Mouse (Mus musculus) heart, postnatal 10 days (tissue): ENCODE measurements around the gene Scap. TPM values are rescaled to one million over a fixed set of nuclear protein-coding genes. Genes with fewer than 3 reads are reported as not detected.

Source experiments
- DNase-seq, 2 experiments: peaks; one replicate each; pipeline ENCODE4 v3.0.0; 2021
- intact Hi-C: fragments of 180-260 bp; cut with DNase I; formaldehyde crosslinking; loops from one replicate; pipeline ENCODE4 v1.15.1; 2025
- total RNA-seq, 2 experiments: library from RNA; stranded (reverse); gene quantifications; 2 replicates each; pipeline ENCODE4 v1.2.3; 2021

Gene Scap
- total RNA-seq = 10 to 100 TPM; 31.3 to 32.1 TPM

DNA sequence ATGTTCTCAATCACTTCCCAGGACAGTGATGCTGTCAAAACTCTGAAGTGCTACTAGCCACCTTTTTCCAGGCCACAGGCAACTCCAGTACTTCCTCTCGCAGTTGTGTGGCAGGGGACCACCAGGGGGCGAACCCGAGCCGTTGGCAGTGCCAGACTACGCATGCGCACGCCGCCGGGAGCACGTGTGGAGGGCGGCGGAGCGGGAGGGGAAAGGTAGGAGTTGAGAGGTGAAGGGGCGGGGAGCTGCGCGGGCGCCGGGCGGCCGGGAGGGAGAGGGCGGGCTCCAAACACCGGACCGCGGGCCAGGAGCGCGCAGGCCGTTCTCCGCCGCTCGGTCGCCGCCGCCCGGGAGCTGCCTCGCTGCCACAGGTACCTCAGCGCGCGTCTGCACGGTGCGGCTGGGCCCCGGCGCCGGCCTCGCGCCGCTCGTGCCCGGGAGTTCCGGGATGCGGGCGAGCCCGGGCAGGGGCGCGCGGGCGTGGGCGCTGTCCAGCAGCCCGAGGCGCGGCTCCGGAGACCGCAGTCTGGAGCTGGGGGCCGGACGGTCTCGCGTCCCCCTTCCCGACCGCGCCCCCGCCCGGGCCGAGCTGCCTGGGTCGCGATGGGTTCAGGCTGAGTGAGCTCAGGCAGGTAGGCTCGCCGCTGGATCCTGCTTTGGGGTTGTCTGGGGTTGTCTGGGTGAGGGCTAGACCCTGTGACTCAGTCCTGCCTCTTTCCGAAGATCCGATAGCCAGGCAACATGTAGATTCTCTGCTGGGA is at the start of gene Scap:
TSS of gene Scap (plus strand) at position 154 of the 761 bp plus-strand sequence.
- intact Hi-C loops = loop anchor here (5.0 kb wide), 1 partner anchor 74 kb away; the partner anchor contains the start of gene Ptpn23
- peak; percentile 97 to 98 for DNase-seq

DNA sequence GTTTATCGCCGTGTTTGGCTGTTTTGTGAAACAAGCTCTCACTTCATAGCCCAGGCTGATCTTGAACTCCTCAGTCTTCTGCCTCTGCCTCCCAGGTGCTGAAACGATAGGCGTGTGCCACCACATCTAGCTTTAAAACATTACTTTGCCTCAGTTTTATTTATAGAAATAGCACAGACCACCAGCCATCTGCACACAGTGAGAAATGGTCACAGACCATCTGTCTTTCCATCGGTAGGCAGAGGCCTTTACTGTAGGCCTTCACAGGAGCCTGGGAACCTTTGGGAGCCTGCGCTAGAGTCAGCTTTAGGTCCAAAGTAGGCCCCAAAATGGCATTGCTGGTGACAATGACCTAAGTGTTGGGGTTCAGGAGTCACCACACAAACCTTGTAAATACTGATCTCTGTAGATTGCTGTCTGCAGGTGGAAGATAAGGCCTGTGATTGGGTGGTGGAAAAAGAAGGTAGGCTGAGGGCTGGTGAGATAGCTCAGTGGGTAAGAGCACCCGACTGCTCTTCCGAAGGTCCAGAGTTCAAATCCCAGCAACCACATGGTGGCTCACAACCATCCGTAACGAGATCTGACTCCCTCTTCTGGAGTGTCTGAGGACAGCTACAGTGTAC is 48.9 kb upstream of the Scap start:
- no peak for DNase-seq
- intact Hi-C loops = no loop called here

DNA sequence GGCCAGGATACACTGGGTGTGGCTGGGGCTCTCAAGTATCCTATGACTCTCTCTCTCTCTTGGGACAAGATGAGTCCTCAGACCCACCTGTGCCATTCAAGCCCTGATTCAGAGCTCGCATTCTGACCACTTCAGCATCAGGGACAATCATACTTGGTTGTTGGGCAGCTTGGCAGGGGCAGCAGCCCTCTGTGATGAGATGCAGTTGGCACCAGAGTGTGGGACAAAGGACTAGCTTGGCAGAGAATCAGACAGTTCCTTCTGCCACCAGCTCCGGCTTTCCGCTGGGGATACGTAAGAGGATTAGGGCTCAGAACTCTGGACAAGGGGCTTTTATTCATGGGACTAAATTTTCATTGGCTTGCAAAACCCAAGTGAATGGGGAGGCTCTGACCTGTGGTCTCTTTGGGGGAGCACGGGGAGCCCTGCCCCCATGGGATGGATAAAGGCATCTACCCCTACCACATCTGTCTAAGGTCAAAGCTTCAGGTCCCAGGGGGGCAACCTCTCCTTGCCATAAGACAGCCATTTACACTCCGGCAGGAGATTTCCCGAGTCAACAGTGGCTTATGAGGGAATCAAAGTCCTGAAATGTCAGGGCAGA is 45.7 kb upstream of the Scap start:
- intact Hi-C loops = no loop called here
- DNase-seq = no peak

DNA sequence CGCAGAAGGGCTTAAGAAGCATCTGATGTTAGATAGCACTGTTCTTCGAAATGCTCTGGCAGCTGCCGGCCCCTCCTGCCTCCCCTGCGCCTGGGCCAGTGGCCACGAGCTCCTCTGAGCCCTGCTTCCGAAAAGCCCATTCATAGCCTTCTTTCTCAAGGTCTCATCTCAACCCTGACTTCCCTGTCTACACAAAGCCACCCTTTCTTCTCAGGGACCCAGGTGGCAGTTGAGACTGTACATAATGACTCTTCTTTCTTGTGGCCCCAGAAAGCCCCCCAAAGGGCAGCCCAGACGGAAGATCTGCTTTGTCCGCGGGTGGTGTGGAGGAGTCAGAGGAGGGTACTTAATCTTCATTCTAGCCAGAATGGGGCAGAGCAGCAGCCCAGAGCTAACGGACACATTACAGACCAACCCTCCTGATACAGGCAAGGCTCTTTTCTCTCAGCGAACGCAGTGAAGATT is 39.8 kb upstream of the Scap start:
- intact Hi-C loops = loop anchor here (10.0 kb wide), 1 partner anchor 398 kb away; no protein-coding TSS in a partner anchor
- DNase-seq = no peak

DNA sequence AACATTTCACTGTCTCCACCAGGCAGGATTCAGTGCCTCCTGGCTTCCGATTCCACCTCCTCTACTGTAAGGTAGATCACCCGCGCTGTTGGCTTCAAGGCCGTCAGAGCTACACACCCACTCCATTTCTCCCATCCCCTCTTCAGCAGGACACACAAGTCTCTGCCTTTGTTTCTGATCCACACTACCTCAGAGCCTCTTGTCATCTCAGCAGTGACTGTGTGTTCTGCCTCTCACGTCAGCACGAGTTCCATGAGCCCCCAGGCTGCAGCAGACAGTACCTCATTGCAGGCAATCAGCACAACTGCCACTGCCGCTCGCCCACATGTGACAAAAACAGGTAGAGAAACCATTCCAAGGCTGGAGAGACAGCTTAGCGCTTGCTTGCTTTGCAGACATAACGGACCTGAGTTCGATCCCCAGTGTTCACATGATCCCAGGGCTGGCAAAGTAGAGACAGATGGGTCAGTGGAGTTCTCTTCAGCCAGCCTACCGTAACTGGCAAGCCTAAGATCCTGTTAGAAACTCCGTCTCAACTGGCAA is 39.1 kb upstream of the Scap start:
- no peak for DNase-seq
- intact Hi-C loops = loop anchor here (10.0 kb wide), 1 partner anchor 399 kb away; no protein-coding TSS in a partner anchor

DNA sequence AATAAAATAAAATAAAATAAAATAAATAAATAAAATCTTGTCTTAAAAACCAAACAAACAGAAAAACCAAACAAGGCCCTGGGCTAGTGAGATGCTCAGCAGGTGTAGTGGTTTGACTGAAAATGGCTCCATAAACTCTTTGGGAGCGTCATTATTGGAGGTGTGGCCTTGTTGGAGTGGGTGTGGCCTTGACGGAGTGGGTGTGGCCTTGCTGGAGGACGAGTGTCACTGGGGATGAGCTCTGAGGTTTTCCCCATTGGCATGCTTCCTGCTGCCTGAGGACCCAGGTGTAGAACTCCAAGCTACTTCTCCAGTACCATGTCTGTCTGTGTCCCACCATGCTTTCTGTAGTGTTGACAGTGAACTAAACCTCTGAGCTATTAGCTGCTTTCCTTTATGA is 38.3 kb upstream of the Scap start:
- intact Hi-C loops = loop anchor here (5.0 to 10.0 kb wide), 4 partner anchors 57 to 400 kb away; no protein-coding TSS in a partner anchor
- DNase-seq = no peak

DNA sequence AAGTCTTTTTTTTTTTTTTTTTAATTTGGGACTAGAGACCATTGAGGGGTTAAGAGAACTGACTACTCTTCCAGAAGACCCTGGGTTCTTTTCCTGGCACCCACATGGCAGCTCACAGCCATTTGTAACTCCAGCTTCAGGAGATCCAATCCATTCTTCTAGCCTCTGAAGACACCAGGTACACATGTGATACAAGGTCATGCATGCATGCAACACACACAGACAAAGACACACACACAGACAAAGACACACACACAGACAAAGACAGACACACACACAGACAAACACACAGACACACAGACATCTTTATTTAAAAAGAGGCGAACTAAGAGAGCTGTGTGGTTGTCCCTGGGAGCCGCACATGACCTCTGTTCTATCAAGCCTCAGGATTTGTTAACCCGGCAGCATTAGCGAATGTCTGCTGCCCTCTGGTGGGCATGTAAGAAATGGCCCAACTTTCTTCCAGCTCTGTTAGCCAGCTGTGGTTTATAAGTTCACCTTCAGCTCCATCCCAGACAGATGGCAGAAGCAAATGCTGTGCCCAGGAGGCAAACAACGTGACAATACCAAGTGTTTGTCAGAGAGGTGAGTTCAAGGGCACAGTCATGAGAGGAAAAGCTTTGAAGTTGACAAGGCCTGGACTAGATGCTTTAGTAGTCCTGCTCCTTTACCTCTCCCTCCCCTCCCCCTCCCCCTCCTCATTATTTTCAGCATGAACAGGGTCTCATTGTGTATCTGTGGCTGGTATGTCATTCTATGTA is 36.0 kb upstream of the Scap start:
- intact Hi-C loops = loop anchor here (5.0 to 10.0 kb wide), 4 partner anchors 60 to 402 kb away; no protein-coding TSS in a partner anchor

DNA sequence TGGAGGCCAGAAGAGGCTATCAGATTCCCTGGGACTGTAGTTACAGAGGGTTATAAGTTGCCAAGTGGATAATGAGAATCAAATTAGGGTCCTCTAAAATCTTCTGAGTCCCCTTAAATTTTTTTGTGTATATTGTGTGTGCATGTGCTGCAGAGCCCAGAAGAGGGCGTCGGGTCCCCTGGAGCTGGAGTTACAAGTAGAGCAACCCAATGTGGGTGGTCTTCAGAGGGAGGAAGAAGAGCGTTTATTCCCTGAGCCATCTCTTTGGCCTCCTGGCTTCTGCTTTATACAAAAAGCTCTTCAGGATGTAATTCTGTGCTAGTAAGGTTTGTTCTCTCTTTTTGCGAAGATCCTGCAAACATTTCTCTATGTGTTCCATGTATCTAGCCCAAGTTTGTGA is 28.6 kb upstream of the Scap start:
- DNase-seq = no peak

More for the DNA sequence above, 36.0 kb upstream of the Scap start:
- DNase-seq = peak; percentile 88 to 92

DNA sequence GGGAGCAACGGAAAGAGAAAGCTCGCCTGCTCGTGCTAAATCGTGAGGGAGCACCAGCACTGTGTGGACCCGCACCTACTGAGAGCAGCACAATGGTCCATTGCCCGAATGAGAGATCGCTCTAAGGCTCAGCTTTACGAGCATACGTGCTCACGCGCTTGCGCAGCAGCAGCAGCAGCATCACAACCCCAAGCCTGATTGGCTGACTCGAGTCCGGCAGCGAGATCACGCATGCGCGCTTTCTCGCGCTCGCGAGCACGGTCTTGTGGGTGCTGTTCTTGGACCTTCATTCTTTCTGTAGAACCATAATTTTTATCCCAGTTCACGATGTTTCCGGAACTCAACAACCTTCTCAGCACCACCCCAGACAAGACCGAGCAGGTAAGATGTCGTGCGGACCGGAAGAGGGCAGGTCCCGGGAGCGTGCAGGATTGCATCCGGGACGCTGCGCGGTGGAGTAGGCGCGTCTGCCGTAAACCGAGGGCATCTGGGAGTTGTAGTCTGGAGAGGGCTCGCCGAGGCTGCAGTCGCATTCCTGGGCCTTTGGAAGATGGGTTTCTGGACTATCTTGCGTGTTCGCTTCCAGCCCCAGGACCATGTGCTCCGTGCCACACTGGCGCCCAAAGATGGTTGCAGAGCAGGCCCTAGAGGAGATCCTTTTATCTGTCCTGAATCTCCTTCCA is 28.0 kb upstream of the Scap start, which contains the start of gene Elp6:
TSS of gene Elp6 (plus strand) at position 205 of the 683 bp plus-strand sequence.
- intact Hi-C loops = no loop called here
- peak; percentile 94 for DNase-seq

More for the DNA sequence above, 28.6 kb upstream of the Scap start:
- intact Hi-C loops = no loop called here

DNA sequence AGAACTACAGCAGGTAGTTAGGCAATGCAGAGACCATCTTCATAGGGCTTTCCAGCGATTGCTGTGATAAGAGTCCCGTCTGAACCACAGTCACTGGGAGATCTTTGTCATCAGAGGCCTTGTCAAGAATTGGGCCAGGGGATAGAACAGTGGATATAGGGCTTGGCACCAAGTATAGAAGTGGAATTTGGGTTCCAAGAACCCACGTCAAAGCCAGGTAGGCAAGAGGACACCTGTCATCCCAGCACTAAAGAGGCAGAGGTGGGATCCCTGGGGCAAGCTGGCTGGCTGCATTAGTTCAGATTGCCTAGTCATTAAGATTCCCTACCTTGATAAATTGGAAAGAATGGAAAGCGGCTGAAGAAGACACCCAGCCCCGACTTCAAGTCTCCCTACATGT is 26.7 kb upstream of the Scap start:
- DNase-seq = no peak
- intact Hi-C loops = no loop called here

DNA sequence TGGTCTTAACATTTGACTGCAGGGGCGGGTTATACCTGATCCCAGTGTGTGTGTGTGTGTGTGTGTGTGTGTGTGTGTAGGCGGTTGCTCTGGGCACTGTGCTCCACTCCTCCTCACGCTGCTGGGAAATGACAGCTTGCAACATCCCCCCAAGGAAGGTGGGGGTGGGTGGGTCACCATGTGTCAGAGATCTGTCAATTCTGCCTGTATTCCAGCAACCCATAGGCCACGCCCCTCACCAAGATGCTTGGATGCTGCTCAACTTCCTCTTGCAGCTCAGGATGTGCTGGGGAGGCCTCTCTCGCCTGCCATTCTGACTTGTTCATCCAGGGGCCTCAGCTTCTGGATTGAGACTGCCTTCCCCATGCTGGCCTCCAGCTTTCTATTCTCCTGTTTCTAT is 18.4 kb upstream of the Scap start:
- intact Hi-C loops = no loop called here
- no peak for DNase-seq

DNA sequence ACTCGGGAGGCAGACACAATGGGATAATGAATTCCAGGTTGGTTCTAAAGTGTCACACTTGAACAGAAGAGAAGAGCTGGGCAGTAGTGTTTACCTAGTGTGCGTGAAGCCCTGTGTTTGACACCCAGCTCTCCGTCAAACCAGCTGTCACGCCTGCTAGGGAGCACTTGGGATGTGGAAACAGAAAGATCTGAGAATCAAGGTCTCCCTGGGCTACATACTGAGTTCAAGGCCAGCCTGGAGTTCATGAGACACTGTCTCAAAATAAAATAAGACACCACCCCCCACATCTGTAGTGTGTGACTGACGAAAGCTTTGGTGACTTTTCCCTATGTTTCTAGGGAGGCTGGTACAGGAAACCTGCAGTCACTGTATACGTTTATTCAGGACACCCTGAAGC is 17.7 kb upstream of the Scap start:
- DNase-seq = no peak
- intact Hi-C loops = no loop called here

DNA sequence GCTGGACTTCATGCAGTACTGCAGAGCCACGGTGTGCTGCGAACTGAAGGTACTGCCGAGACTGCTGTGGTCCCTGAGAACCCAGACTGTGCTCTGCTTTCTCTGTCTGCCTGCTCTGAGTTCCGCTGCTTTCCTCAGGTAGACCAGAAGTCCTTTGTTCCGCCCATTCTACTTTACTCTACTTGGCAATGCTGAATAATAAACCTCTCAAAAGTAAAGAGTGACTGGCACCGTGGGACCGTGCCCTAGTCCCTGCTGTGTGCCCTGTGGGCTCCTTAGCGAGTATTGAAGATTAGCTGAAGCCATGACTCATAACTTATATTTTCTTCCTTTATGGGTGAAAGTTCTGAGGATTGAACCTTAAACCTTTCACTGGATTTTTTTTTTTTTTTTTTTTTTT is 17.2 kb upstream of the Scap start:
- intact Hi-C loops = no loop called here
- DNase-seq = no peak

DNA sequence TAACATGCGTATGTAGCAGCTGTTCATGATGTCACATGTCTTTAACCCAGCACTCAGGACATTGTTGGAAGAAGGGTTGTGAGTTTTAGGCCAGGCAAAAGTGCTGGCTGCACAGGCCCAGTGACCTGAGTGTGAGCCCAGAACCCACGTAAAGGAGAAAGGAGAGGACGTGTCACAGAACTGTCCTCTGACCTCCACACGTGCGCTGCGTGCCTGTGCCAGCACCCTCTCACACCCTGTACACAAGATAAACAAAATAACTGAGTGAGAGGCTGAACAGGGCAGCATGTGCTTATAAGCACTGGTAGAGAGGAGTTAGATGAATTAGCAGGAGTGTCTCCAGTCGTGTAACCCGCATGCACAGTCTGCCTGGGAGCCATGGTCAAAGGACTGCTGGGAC is 16.6 kb upstream of the Scap start:
- intact Hi-C loops = no loop called here
- no peak for DNase-seq

DNA sequence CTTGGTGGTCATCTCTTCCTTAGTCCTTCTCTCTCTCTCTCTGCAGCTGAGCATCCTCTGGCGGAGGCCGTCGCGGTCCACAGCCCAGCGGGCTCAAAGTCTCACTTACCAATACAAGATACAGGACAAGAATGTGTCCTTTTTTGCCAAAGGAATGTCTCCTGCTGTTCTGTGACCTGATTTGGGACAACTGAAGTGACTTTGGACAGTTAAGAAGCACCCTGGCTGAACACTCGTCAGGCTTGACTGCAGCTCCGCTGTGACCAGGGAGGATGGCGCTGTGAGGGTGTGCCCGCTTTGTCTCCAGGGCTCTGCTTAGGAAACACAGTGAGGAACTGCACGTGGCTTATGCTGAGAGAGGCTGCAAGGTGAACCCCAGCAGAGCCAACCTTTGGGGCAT is 12.3 kb upstream of the Scap start:
- intact Hi-C loops = no loop called here
- no peak for DNase-seq

DNA sequence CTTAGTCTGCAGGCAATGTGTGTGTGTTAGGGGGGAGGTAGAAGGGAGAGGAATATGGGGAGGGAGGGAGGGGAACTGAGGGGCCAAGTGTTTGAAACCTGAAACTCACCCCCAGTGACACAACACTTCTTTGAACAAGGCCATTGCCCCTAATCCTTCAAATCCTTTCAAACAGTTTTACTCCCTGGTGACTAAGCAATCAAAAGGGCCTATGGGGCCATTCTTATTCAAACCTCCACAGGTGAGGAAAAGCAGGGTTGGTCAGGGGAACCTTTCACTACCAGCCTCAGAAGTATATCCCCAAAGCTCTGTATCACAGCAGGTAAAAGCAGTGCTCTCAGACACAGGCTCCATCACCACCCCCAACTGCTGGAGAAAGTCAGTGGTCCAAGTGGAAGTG is 10.1 kb upstream of the Scap start:
- intact Hi-C loops = no loop called here
- no peak for DNase-seq

DNA sequence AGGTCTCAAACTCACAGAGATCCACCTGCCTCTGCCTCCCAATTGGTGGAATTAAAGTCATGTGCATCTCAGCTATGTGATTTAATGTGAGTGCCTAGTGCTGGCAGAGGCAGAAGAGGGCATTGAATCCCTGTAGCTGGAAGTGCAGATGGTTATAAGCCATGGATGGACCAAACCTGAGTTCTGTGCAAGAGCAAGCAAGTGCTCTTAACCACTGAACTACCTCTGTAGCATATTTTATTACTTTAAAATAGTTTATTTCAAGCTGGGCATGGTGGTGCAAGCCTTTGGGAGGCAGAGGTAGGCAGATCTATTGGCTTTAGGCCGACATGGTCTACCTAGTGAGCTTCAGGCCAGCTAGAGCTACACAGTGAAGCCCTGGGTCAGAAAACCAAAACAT is 8.9 kb upstream of the Scap start:
- intact Hi-C loops = no loop called here
- no peak for DNase-seq

DNA sequence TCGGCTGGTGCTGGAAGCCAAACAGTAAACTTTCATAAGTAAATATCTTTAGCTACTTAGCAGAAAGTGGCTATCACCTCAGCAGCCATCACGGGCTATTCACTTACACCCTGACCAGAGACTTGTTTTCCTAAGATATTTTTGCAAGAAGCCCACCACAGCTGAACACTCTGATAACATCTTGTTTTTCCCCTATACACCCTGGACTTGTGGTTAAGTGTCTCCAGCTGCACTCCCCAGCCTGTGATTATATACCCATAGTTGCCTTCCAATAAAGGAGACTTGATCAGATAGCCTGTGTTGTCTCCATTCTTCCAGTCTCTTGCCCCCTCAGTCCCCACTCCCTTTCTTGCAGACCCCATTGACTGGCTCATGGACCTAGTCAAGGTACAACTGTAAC is 4.9 kb upstream of the Scap start:
- intact Hi-C loops = no loop called here
- no peak for DNase-seq

DNA sequence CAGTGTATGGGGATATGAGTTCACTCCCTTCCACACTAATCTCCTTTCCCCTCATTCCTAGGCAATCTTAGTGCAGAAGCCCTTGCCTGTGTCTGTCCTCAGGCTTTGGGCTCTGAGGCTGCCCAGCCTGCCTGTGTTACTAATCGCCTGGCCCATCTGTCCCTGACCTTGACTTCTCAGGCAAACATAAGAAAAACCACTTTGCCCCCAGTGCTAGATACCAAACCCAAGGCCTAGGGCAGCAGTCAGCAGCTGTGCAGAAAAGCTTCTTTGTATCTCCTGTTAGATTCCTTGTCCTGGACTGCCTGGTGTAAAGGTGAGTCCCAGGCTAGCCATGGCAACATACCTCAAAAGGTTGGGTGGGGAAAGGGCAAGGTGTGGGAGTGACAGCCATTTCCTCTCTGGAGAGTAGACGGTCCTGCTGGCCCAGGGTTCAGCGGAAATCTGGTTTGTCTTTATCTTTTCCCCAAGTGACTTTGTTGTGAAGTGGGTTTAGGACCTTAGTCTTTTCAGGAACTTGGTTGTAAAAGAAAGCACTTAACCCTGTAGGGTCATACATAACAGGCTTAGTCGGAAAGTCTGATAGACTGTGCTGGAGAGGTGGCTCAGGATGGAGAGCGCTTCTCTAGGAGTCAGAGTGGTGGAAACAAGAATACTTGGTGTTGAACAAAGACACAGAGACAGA is 4.0 kb upstream of the Scap start:
- intact Hi-C loops = no loop called here
- no peak for DNase-seq
